ENCODE assay signal across 21 mouse cellular contexts in genomic region chr11:101162301-101162700, GRCm38 (mm10). TPM values are rescaled to one million over a fixed set of nuclear protein-coding genes. Genes with fewer than 3 reads are reported as not detected.
DNase-seq lines count a peak whose midpoint lies in the region; ATAC-seq and TF ChIP-seq lines count a peak whose summit lies in the region.
"Had no signal": no experiment of that assay in that cellular context is flagged by ENCODE, and none has a peak within 500 bp of the region (broad histone marks: within the 10 kb centered on the region; RNA-seq: fewer than 3 reads in every experiment).

No protein-coding gene starts in this region.

- no peak overlapping the region for H3K4me2 ChIP-seq in stomach, embryonic 16.5 days (ENCODE audit: low read depth, low read length)
- no peak overlapping the region for H3K4me2 ChIP-seq in stomach, postnatal 0 days (replicated peaks; ENCODE audit: low read depth)
- H3K4me2 ChIP-seq: embryonic facial prominence, embryonic 12.5 days; heart, embryonic 11.5 days; midbrain, embryonic 13.5 days had no signal

- peak; percentile 56 to 82 for DNase-seq in adrenal gland, adult (ENCODE audit: inconsistent age in 2 of 2, low spot score in 1 of 2)
- DNase-seq in adrenal gland, postnatal 25 days, result no peak
- DNase-seq in kidney, adult 2 months, result peak; percentile 17
- DNase-seq in kidney, postnatal 10 days, result no peak
- no peak for DNase-seq in stomach, postnatal 0 days (ENCODE audit: low spot score)
- DNase-seq in testis, postnatal 10 days (ENCODE audit: low spot score), result peak; percentile 46
- DNase-seq in c-Kit-positive CD71-positive TER-119-positive erythroid progenitor cells, embryonic 14.5 days (ENCODE audit: low spot score), result no peak
- DNase-seq: cerebellum, adult 9-10 months; liver, postnatal 0 days; thymus, adult 2 months had no signal

- H3K36me3 ChIP-seq in kidney, adult 2 months (ENCODE audit: control insufficient read depth, insufficient read depth, low read length), result peaks cover 4% of the 10 kb centered on the region; the same call in 1 of the 2 replicates
- peaks cover 26% of the 10 kb centered on the region for H3K36me3 ChIP-seq in stomach, embryonic 16.5 days (ENCODE audit: control insufficient read depth, insufficient read depth, low read length)
- peaks cover 36% of the 10 kb centered on the region for H3K36me3 ChIP-seq in stomach, postnatal 0 days (ENCODE audit: control insufficient read depth, insufficient read depth, low read length)

- ATAC-seq in stomach, embryonic 16.5 days (ENCODE audit: insufficient read depth, low FRiP score), result no peak
- ATAC-seq in stomach, postnatal 0 days (ENCODE audit: low FRiP score, low TSS enrichment), result no peak
- ATAC-seq: CD4-positive, CD25-positive, alpha-beta regulatory T cell, adult 4 months; forebrain, embryonic 14.5 days; liver, postnatal 0 days; midbrain, embryonic 13.5 days had no signal

- TF ChIP-seq POLR2A in kidney, adult 2 months (IDR thresholded peaks at IDR 0.05; ENCODE audit: low read depth, low read length), result no peak

- TF ChIP-seq CTCF in kidney, adult 2 months (conservative IDR thresholded peaks at IDR 0.05; ENCODE audit: insufficient read depth, insufficient read length, low read depth, low read length), result no peak
- TF ChIP-seq CTCF in stomach, postnatal 0 days (IDR thresholded peaks at IDR 0.05; ENCODE audit: low read depth), result no peak

- no peak overlapping the region for H3K4me3 ChIP-seq in kidney, adult 2 months (ENCODE audit: insufficient read depth, low read depth, low read length)
- H3K4me3 ChIP-seq in stomach, embryonic 16.5 days (replicated peaks; ENCODE audit: low read length), result no peak overlapping the region
- H3K4me3 ChIP-seq in stomach, postnatal 0 days (ENCODE audit: low read depth, low read length), result no peak overlapping the region
- H3K4me3 ChIP-seq: embryonic facial prominence, embryonic 12.5 days; erythroblast, embryonic 14.5 days; midbrain, embryonic 13.5 days had no signal

- no peaks in the 10 kb centered on the region for H3K9me3 ChIP-seq in stomach, embryonic 16.5 days (replicated peaks; ENCODE audit: control insufficient read depth, low read length)
- no peaks in the 10 kb centered on the region for H3K9me3 ChIP-seq in stomach, postnatal 0 days (ENCODE audit: control insufficient read depth, low read length)
- H3K9me3 ChIP-seq: embryonic facial prominence, embryonic 12.5 days; midbrain, embryonic 13.5 days had no signal

- WGBS in kidney, adult 2 months, result 62% methylated on average over 5 of the region's 5 CpGs
- 50% methylated on average over 5 of the region's 5 CpGs for WGBS in stomach, embryonic 16.5 days
- WGBS in stomach, postnatal 0 days, result 46% methylated on average over 5 of the region's 5 CpGs

- H3K27ac ChIP-seq in kidney, adult 2 months (ENCODE audit: insufficient read depth, low read depth, low read length), result no peak overlapping the region
- peak overlapping the region; percentile 22; the same call in 1 of the 2 replicates for H3K27ac ChIP-seq in stomach, embryonic 16.5 days (ENCODE audit: low read length)
- H3K27ac ChIP-seq in stomach, postnatal 0 days (replicated peaks), result no peak overlapping the region; the same call in 1 of the 2 replicates
- H3K27ac ChIP-seq: embryonic facial prominence, embryonic 12.5 days; midbrain, embryonic 13.5 days had no signal

- no peaks in the 10 kb centered on the region for H3K4me1 ChIP-seq in kidney, adult 2 months (ENCODE audit: control insufficient read depth, insufficient read depth, low read length)
- H3K4me1 ChIP-seq in stomach, embryonic 16.5 days (ENCODE audit: control insufficient read depth, insufficient read depth, low read length), result peaks cover 13% of the 10 kb centered on the region
- no peaks in the 10 kb centered on the region; the same call in 1 of the 2 replicates for H3K4me1 ChIP-seq in stomach, postnatal 0 days (replicated peaks; ENCODE audit: control insufficient read depth, insufficient read depth)

- no peaks in the 10 kb centered on the region for H3K27me3 ChIP-seq in kidney, adult 2 months (replicated peaks; ENCODE audit: control insufficient read depth, insufficient read depth, low read length)
- H3K27me3 ChIP-seq in stomach, embryonic 16.5 days (ENCODE audit: control insufficient read depth, insufficient read depth, low read length), result no peaks in the 10 kb centered on the region; the same call in 1 of the 2 replicates
- H3K27me3 ChIP-seq in stomach, postnatal 0 days (ENCODE audit: control insufficient read depth, insufficient read depth, low read length), result no peaks in the 10 kb centered on the region

- 0 out of 2 replicates have a peak overlapping the region, but pooled peaks have one; percentile 32 for H3K9ac ChIP-seq in stomach, embryonic 16.5 days (ENCODE audit: low read length)
- no peak overlapping the region for H3K9ac ChIP-seq in stomach, postnatal 0 days (ENCODE audit: low read length)
- H3K9ac ChIP-seq: embryonic facial prominence, embryonic 12.5 days; liver, postnatal 0 days; midbrain, embryonic 13.5 days had no signal

- no peak for TF ChIP-seq EP300 in stomach, postnatal 0 days (optimal IDR thresholded peaks at IDR 0.05)

RNA-seq across cellular contexts. Expression of gene Tubg2, which starts 6.6 kb away (rescaled TPM):
- 5.7 and 6.4 TPM in 2 replicates for total RNA-seq in adrenal gland, postnatal 25 days (2021)
- polyA plus RNA-seq in kidney, adult 2 months (2012; rRNA removed), result 1.4 and 1.8 TPM in 2 replicates
- polyA plus RNA-seq in stomach, embryonic 16.5 days (2015; fragmentation: Nextera tagmentation; extraction: Ambion mirVana), result 3.9 and 4.6 TPM in 2 replicates
- 3.0 and 3.1 TPM in 2 replicates for polyA plus RNA-seq in stomach, postnatal 0 days (2015; fragmentation: Nextera tagmentation; extraction: Ambion mirVana)
- total RNA-seq: liver, adult 2 months had no signal
- polyA plus RNA-seq: erythroblast, embryonic 14.5 days had no signal

RNA-seq across cellular contexts. Expression of gene Cntnap1, which starts 8.0 kb away (rescaled TPM):
- total RNA-seq in adrenal gland, postnatal 25 days (2021), result 6.6 and 9.1 TPM in 2 replicates
- 3.4 and 3.6 TPM in 2 replicates for polyA plus RNA-seq in kidney, adult 2 months (2012; rRNA removed)
- polyA plus RNA-seq in stomach, embryonic 16.5 days (2015; fragmentation: Nextera tagmentation; extraction: Ambion mirVana), result 2.3 and 2.6 TPM in 2 replicates
- 0.52 and 0.94 TPM in 2 replicates for polyA plus RNA-seq in stomach, postnatal 0 days (2015; fragmentation: Nextera tagmentation; extraction: Ambion mirVana)
- total RNA-seq: neutrophil, adult 5-6 weeks had no signal

RNA-seq across cellular contexts. Expression of gene Plekhh3, which starts 8.8 kb away (rescaled TPM):
- total RNA-seq in adrenal gland, postnatal 25 days (2021), result 31.1 and 36.4 TPM in 2 replicates
- 19.3 and 22.7 TPM in 2 replicates for polyA plus RNA-seq in kidney, adult 2 months (2012; rRNA removed)
- polyA plus RNA-seq in stomach, embryonic 16.5 days (2015; fragmentation: Nextera tagmentation; extraction: Ambion mirVana), result 17.6 and 18.7 TPM in 2 replicates
- polyA plus RNA-seq in stomach, postnatal 0 days (2015; fragmentation: Nextera tagmentation; extraction: Ambion mirVana), result 23.8 and 25.6 TPM in 2 replicates
- polyA plus RNA-seq: CD4-positive, CD25-positive, alpha-beta regulatory T cell, adult 4 months had no signal

RNA-seq across cellular contexts. Expression of gene Ccr10, which starts 12.9 kb away (rescaled TPM):
- 0.18 TPM in 1 of 2 replicates, not detected in the other for total RNA-seq in adrenal gland, postnatal 25 days (2021)
- 0.33 and 0.34 TPM in 2 replicates for polyA plus RNA-seq in kidney, adult 2 months (2012; rRNA removed)
- 0.26 and 0.43 TPM in 2 replicates for polyA plus RNA-seq in stomach, embryonic 16.5 days (2015; fragmentation: Nextera tagmentation; extraction: Ambion mirVana)
- polyA plus RNA-seq in stomach, postnatal 0 days (2015; fragmentation: Nextera tagmentation; extraction: Ambion mirVana), result 0.16 and 0.24 TPM in 2 replicates
- total RNA-seq: gastrocnemius, postnatal 25 days; left cerebral cortex, postnatal 4 days; liver, adult 2 months; neutrophil, adult 5-6 weeks had no signal

RNA-seq across cellular contexts. Expression of gene Tubg1, which starts 42.6 kb away (rescaled TPM):
- total RNA-seq in adrenal gland, postnatal 25 days (2021), result 42.1 and 50.1 TPM in 2 replicates
- 14.1 and 19.2 TPM in 2 replicates for polyA plus RNA-seq in kidney, adult 2 months (2012; rRNA removed)
- polyA plus RNA-seq in stomach, embryonic 16.5 days (2015; fragmentation: Nextera tagmentation; extraction: Ambion mirVana), result 63.0 and 63.5 TPM in 2 replicates
- polyA plus RNA-seq in stomach, postnatal 0 days (2015; fragmentation: Nextera tagmentation; extraction: Ambion mirVana), result 29.7 and 29.8 TPM in 2 replicates

Comparison
In these comparisons a context has a peak if more than half of its experiments do, and no peak if none do; other contexts are left out.
1. DNase-seq: peak in adrenal gland, adult (2 of 2), kidney, adult 2 months (single experiment) and testis, postnatal 10 days (single experiment); none in adrenal gland, postnatal 25 days (single experiment), kidney, postnatal 10 days (single experiment), stomach, postnatal 0 days (single experiment) and c-Kit-positive CD71-positive TER-119-positive erythroid progenitor cells, embryonic 14.5 days (single experiment).